Comparison of ENCODE assay signal across 9 mouse cellular contexts in the genomic region with DNA sequence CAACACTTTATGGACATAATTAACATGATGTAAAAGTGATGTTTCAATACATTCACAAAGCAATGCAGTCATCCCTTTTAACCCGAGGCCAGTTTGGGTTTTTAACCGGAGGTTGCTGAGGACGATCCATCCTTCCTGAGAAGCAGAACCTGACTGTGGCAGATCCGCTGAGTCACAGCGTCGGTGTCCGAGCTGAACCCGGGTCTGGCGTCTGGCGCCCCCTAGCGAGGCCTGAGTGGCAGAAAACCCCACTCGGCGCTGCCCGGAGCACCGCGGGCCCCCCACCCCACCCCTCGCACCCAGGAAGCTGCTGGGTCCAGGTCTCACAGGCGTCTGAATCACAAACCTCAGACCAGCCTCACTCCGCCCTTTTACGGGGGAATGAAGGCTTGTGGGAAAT. TPM values are rescaled to one million over a fixed set of nuclear protein-coding genes. Genes with fewer than 3 reads are reported as not detected.
A peak's percentile ranks its signal among the peaks of the same experiment; 100 is the strongest.
DNase-seq lines count a peak whose midpoint lies in the region; ATAC-seq and TF ChIP-seq lines count a peak whose summit lies in the region.
"Had no signal": no experiment of that assay in that cellular context is flagged by ENCODE, and none has a peak within 500 bp of the region (broad histone marks: within the 10 kb centered on the region; RNA-seq: fewer than 3 reads in every experiment).

No protein-coding gene starts in this region.

- peak overlapping the region; percentile 39 for H3K4me2 ChIP-seq in limb, embryonic 12.5 days

- no peak for TF ChIP-seq POLR2A in brain, embryonic 14.5 days (IDR thresholded peaks at IDR 0.05; ENCODE audit: borderline replicate concordance, extremely low read depth, insufficient read depth, insufficient read length, poor library complexity, severe bottlenecking)

- H3K27me3 ChIP-seq in limb, embryonic 12.5 days, result no peaks in the 10 kb centered on the region; the same call in 1 of the 2 replicates

- peak; percentile 80 for ATAC-seq in erythroblast, adult 5-6 weeks (replicated peaks; ENCODE audit: low FRiP score, poor library complexity, severe bottlenecking)
- ATAC-seq in limb, embryonic 12.5 days (ENCODE audit: insufficient number of reproducible peaks, insufficient read depth, low FRiP score, low TSS enrichment, low read depth), result no peak

- no peak overlapping the region for H3K9ac ChIP-seq in limb, embryonic 12.5 days (replicated peaks)

- no peak overlapping the region for H3K4me3 ChIP-seq in limb, embryonic 12.5 days (replicated peaks)
- H3K4me3 ChIP-seq: erythroblast, embryonic 14.5 days had no signal

- H3K9me3 ChIP-seq in limb, embryonic 12.5 days, result no peaks in the 10 kb centered on the region

- no peaks in the 10 kb centered on the region for H3K36me3 ChIP-seq in limb, embryonic 12.5 days

- 4% methylated on average over 20 of the region's 20 CpGs for WGBS in limb, embryonic 12.5 days

- TF ChIP-seq CTCF in brain, embryonic 14.5 days (IDR thresholded peaks at IDR 0.05; ENCODE audit: borderline replicate concordance, extremely low read depth, insufficient read depth, insufficient read length), result peak; percentile 68

- DNase-seq in ovary, postnatal 14 days (ENCODE audit: low spot score), result peak; percentile 39
- DNase-seq in ovary, adult 18-20 months (ENCODE audit: low spot score), result no peak
- peak; percentile 52 for DNase-seq in brain, embryonic 14.5 days (ENCODE audit: low read depth)
- DNase-seq in heart, postnatal 4 days, result peak; percentile 75
- peak; percentile 9 for DNase-seq in naive thymus-derived CD4-positive, alpha-beta T cell, adult 2 months (ENCODE audit: low read depth)
- DNase-seq in natural killer cell, adult 2 months (ENCODE audit: low spot score in 2 of 2), result no peak

- H3K4me1 ChIP-seq in limb, embryonic 12.5 days (replicated peaks), result peaks cover 9% of the 10 kb centered on the region

- no peak overlapping the region for H3K27ac ChIP-seq in limb, embryonic 12.5 days

RNA-seq across cellular contexts. Expression of a gene that starts 47.0 kb away (rescaled TPM):
- polyA plus RNA-seq in brain, embryonic 14.5 days (2012; rRNA removed), result 305 and 557 TPM in 2 replicates
- total RNA-seq in erythroblast, adult 5-6 weeks (2015; ENCODE audit: low replicate concordance), result not detected in 2 replicates
- total RNA-seq in erythroblast, adult 5-6 weeks (2017; ENCODE audit: low replicate concordance), result not detected in 2 replicates
- total RNA-seq in heart, postnatal 4 days (2021), result 1 to 10 TPM; 7.1 to 8.1 TPM
- 1.5 and 3.0 TPM in 2 replicates for polyA plus RNA-seq in limb, embryonic 12.5 days (2016; fragmentation: Nextera tagmentation; extraction: Ambion mirVana)
- polyA plus RNA-seq: erythroblast, embryonic 14.5 days had no signal

Comparison
In these comparisons a context has a peak if more than half of its experiments do, and no peak if none do; other contexts are left out.
1. DNase-seq: peak in ovary, postnatal 14 days (single experiment), brain, embryonic 14.5 days (single experiment), heart, postnatal 4 days (single experiment) and naive thymus-derived CD4-positive, alpha-beta T cell, adult 2 months (single experiment); none in ovary, adult 18-20 months (single experiment) and natural killer cell, adult 2 months (0 of 2).
2. RNA of a gene that starts 47.0 kb away (total RNA-seq): 7.1 to 8.1 TPM in heart, postnatal 4 days; not detected in erythroblast, adult 5-6 weeks; every median in the first group is over 4 times any median in the second.